Mouse (Mus musculus) neural tube, embryonic 12.5 days (tissue): ENCODE measurements around the gene Phc2. TPM values are rescaled to one million over a fixed set of nuclear protein-coding genes. Genes with fewer than 3 reads are reported as not detected.
A peak's percentile ranks its signal among the peaks of the same experiment; 100 is the strongest.

Source experiments
- ATAC-seq: fragments of 200-750 bp; cut with Nextera tagmentation; 2 replicates; pipeline ENCODE4 v1.8.0; 2017; ENCODE audit warnings: low read depth, mild to moderate bottlenecking, moderate TSS enrichment, moderate library complexity; ENCODE audit not compliant: low FRiP score
- H3K27ac ChIP-seq: fragments of 300-500 bp; sonication (generic); 2 replicates; pipeline ENCODE4 v1.5.1; 2016
- H3K27me3 ChIP-seq: fragments of 300-500 bp; sonication (generic); replicated peaks from 2 replicates; pipeline ENCODE4 v1.6.1; 2016; ENCODE audit warnings: mild to moderate bottlenecking
- H3K36me3 ChIP-seq: fragments of 300-500 bp; sonication (generic); 2 replicates; pipeline ENCODE4 v1.6.1; 2016; ENCODE audit warnings: mild to moderate bottlenecking
- H3K4me1 ChIP-seq: fragments of 300-500 bp; sonication (generic); 2 replicates; pipeline ENCODE4 v1.6.1; 2016
- H3K4me2 ChIP-seq: fragments of 300-500 bp; sonication (generic); replicated peaks from 2 replicates; pipeline ENCODE4 v1.6.1; 2016; ENCODE audit warnings: mild to moderate bottlenecking
- H3K4me3 ChIP-seq: fragments of 300-500 bp; sonication (generic); 2 replicates; pipeline ENCODE4 v1.5.1; 2016
- H3K9ac ChIP-seq: fragments of 300-500 bp; sonication (generic); 2 replicates; pipeline ENCODE4 v1.6.1; 2016; ENCODE audit warnings: mild to moderate bottlenecking
- H3K9me3 ChIP-seq: fragments of 300-500 bp; sonication (generic); 2 replicates; pipeline ENCODE4 v1.6.1; 2016; ENCODE audit warnings: mild to moderate bottlenecking
- WGBS: fragments of 180-500 bp; shearing (Covaris S2); methylation state at CpG from one replicate; pipeline ENCODE4 v1.1.7; 2016; 5-methylcytosine and 5-hydroxymethylcytosine counted together
- polyA plus RNA-seq: library from polyadenylated mRNA; unstranded; fragments of >200 nt; fragmentation: Nextera tagmentation; extraction: Ambion mirVana; gene quantifications from 2 replicates; pipeline ENCODE4 v1.2.1, GENCODE M21; 2016

Phc2 gene
- polyA plus RNA-seq, 1 experiment from 2014 or later, result 167 TPM

DNA sequence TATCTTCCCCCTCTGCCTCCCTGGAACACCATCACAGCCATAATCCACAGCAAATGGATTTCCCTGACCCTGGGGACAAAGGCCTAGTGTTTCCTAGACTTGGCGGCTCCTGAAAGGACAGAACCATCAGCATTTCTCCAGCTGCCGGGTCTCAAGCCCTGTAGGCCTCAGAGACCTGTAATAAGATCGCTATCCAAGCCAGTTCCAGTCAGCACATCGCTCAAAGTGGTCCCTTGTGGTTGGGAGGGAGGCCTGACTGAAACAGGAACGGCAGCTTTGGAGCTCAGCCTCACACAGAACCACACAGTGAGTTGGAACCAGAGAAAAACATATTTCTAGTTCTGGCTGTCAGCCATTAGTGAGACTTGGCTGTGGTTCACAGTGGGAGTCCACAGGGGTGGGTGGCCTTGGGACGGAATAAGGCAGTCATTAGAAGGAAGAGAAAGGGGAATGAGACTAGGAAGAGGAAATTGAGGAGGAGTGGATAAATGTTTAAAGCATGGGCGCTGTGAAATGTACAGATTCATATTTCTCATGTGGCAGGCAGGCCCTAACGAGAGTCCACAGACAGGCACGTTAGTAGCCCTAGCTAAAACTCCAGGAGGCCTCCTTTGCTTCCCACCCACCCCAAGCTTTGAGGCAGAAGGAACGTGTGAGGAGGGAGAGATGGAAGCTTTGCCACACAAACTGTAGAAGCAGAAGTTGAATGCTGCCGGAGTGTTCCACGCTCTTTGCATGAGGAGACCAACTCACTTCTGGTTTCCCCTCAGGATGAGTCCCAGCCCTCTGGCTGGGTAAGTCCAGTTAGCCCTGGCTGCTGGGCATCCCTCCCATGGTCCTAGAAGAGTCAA lies 43.7 kb downstream of the Phc2 start:
- H3K27me3 ChIP-seq, result no peaks in the 10 kb centered on the region
- no peak for ATAC-seq
- H3K9me3 ChIP-seq, result no peaks in the 10 kb centered on the region
- peaks cover 45% of the 10 kb centered on the region for H3K4me1 ChIP-seq
- peak overlapping the region; percentile 38 for H3K27ac ChIP-seq
- H3K4me3 ChIP-seq, result no peak overlapping the region
- no peak overlapping the region for H3K9ac ChIP-seq
- no peaks in the 10 kb centered on the region; the same call in 1 of the 2 replicates for H3K36me3 ChIP-seq
- WGBS, result 49% methylated on average over 12 of the region's 12 CpGs
- H3K4me2 ChIP-seq, result peak overlapping the region; percentile 1; the same call in 1 of the 2 replicates

GRCm38 (mm10) chr4:128699916-128700315 lies 45.4 kb downstream of the Phc2 start:
- Histone ChIP-seq H3K9ac (no peak overlapping the region), H3K27me3 (no peaks in the 10 kb centered on the region), H3K4me1 (peaks cover 32% of the 10 kb centered on the region), H3K36me3 (no peaks in the 10 kb centered on the region; the same call in 1 of the 2 replicates), H3K4me3 (no peak overlapping the region), H3K9me3 (no peaks in the 10 kb centered on the region), H3K4me2 (no peak overlapping the region), H3K27ac (no peak overlapping the region)
- WGBS, result 92% methylated on average over 4 of the region's 4 CpGs
- no peak for ATAC-seq

- H3K9me3 ChIP-seq, result no peaks in the 10 kb centered on the region
- no peak overlapping the region for H3K4me3 ChIP-seq
- 61% methylated on average over 2 of the region's 2 CpGs for WGBS
- no peaks in the 10 kb centered on the region for H3K27me3 ChIP-seq
- 0 out of 2 replicates have a peak overlapping the region, but pooled peaks have one; percentile 21 for H3K9ac ChIP-seq
- H3K27ac ChIP-seq, result no peak overlapping the region
- peaks cover 32% of the 10 kb centered on the region for H3K4me1 ChIP-seq
- ATAC-seq, result no peak
- no peak overlapping the region for H3K4me2 ChIP-seq
- no peaks in the 10 kb centered on the region; the same call in 1 of the 2 replicates for H3K36me3 ChIP-seq
These were observed 46.0 kb downstream of the Phc2 start for GRCm38 (mm10) chr4:128700543-128700942.

DNA sequence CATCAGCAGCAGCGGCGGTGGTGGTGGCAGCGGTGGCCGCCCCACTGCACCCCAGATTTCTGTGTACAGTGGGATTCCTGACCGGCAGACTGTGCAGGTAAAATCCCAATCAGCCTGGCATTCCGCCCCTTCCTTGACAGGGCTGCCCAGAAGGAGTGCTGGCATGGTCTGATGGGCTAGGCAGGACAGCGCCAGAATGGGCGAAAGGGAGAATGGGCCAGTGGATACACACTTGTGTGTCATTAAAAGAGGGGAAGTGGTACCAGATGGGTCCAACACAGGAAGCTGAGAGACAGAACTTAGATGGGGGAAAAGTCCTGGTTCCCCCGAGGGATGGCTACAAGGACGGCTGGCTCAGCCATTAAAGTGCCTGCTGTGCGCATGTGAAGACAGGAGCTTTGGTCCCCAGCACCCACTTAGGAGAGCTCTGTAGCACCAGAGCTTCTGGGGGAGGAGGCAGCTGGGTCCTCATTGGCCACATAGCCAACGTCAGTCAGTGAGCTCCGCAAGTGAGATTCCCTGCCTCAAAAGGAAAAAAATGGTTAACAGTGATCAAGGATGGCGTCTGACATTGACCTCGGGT lies 50.7 kb downstream of the Phc2 start:
- H3K4me2 ChIP-seq, result no peak overlapping the region
- ATAC-seq, result no peak
- H3K36me3 ChIP-seq, result peaks cover 17% of the 10 kb centered on the region
- no peaks in the 10 kb centered on the region for H3K9me3 ChIP-seq
- H3K4me1 ChIP-seq, result 0 out of 2 replicates have a peak, but pooled peaks cover 6% of the 10 kb centered on the region
- H3K9ac ChIP-seq, result no peak overlapping the region
- no peak overlapping the region for H3K4me3 ChIP-seq
- no peaks in the 10 kb centered on the region for H3K27me3 ChIP-seq
- H3K27ac ChIP-seq, result no peak overlapping the region
- WGBS, result 91% methylated on average over 15 of the region's 15 CpGs

DNA sequence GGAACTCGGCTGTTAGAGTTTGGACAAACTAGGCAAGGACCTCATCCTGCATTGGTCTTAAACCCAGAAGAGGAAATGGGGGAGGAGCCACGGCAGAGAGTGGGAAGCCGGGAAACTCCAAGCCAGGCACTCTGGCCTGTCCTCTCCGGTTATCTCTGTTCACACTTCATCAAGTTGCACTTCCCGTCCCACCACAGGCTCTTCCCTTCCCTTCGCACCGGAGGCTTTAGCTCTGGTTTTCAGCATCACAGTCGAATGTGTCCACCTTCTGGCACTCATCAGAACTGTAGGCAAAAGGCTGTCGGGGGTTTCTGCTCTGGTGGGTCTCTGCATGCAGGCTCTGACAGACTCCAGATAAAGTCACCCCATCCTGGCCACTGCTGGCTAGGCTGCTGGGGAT lies 52.1 kb downstream of the Phc2 start:
- no peaks in the 10 kb centered on the region for H3K9me3 ChIP-seq
- H3K36me3 ChIP-seq, result peaks cover 17% of the 10 kb centered on the region
- H3K27ac ChIP-seq, result no peak overlapping the region
- WGBS, result 38% methylated on average over 9 of the region's 9 CpGs
- no peak overlapping the region for H3K4me2 ChIP-seq
- H3K4me3 ChIP-seq, result no peak overlapping the region
- peaks cover 9% of the 10 kb centered on the region for H3K4me1 ChIP-seq
- H3K9ac ChIP-seq, result no peak overlapping the region
- H3K27me3 ChIP-seq, result no peaks in the 10 kb centered on the region
- ATAC-seq, result no peak

- Histone ChIP-seq H3K9ac (no peak overlapping the region), H3K27ac (no peak overlapping the region), H3K4me1 (peaks cover 16% of the 10 kb centered on the region), H3K4me3 (no peak overlapping the region), H3K36me3 (peaks cover 17% of the 10 kb centered on the region), H3K27me3 (no peaks in the 10 kb centered on the region), H3K4me2 (no peak overlapping the region), H3K9me3 (no peaks in the 10 kb centered on the region)
- WGBS, result 56% methylated on average over 4 of the region's 4 CpGs
- ATAC-seq, result no peak
These were observed 52.9 kb downstream of the Phc2 start for GRCm38 (mm10) chr4:128707384-128707783.

DNA sequence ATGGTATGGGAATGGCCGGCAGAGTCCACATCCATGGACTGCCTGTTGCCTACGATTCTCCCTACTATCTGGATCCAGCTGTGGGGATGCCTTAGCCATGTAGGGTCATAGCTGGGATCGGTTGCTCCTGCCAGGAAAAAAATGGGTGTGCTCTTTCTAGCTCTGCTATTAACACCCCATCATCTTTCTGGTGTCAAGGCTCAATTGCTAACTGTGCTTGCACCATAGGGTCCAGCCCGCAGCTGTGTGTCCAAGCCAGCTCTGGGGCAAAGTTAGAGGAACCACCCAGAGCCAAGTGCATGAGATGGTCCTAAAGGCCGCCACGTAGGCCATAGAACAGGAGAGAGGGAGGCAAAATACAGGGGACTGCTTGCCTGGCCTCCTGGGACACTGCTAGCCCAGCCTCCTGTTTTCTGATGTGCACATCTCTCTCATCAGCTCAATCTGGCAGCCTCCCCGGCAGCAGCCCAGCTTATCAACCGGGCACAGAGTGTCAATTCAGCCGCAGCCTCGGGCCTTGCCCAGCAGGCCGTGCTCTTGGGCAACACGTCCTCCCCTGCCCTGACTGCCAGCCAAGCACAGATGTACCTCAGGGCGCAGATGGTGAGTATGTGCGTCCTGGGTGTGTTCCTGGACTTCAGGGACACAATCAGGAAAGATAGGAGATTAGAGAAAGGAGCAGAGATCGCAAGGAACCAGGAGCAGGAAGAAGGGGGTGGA lies 54.7 kb downstream of the Phc2 start:
- H3K9ac ChIP-seq, result no peak overlapping the region
- no peak for ATAC-seq
- H3K27ac ChIP-seq, result no peak overlapping the region
- H3K9me3 ChIP-seq, result no peaks in the 10 kb centered on the region
- peaks cover 24% of the 10 kb centered on the region for H3K4me1 ChIP-seq
- 0 out of 2 replicates have a peak, but pooled peaks cover 2% of the 10 kb centered on the region for H3K27me3 ChIP-seq
- H3K4me3 ChIP-seq, result no peak overlapping the region
- 81% methylated on average over 15 of the region's 15 CpGs for WGBS
- no peak overlapping the region for H3K4me2 ChIP-seq
- peaks cover 17% of the 10 kb centered on the region for H3K36me3 ChIP-seq

GRCm38 (mm10) chr4:128709781-128710166 lies 55.3 kb downstream of the Phc2 start:
- Histone ChIP-seq H3K27me3 (0 out of 2 replicates have a peak, but pooled peaks cover 2% of the 10 kb centered on the region), H3K27ac (no peak overlapping the region)

DNA sequence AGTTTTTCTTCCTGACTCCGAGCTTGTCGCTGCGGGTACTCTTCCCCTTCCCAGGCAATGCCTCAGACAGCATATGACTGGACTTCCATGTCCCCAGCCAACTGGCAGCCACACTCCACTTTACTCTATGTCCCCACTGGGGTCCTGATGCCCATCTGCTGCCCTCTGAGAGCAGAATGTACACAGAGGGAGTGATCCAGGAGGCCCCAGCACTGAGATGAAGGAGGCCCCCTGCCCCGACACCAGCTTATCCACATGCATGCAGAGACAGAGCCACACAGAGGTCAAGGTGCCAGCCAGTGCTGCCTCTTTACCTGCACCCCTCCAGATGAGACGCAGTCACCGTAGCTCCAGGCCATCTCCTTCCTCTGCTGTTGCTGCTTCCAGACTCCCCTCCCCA lies 55.8 kb downstream of the Phc2 start:
- H3K27ac ChIP-seq, result no peak overlapping the region
- no peak for ATAC-seq
- H3K36me3 ChIP-seq, result peaks cover 17% of the 10 kb centered on the region
- H3K27me3 ChIP-seq, result 0 out of 2 replicates have a peak, but pooled peaks cover 2% of the 10 kb centered on the region
- WGBS, result 81% methylated on average over 6 of the region's 6 CpGs
- no peaks in the 10 kb centered on the region for H3K9me3 ChIP-seq
- no peak overlapping the region for H3K9ac ChIP-seq
- H3K4me2 ChIP-seq, result no peak overlapping the region
- peaks cover 35% of the 10 kb centered on the region for H3K4me1 ChIP-seq
- no peak overlapping the region for H3K4me3 ChIP-seq

More at GRCm38 (mm10) chr4:128709781-128710166, 55.3 kb downstream of the Phc2 start:
- Histone ChIP-seq H3K4me1 (peaks cover 29% of the 10 kb centered on the region), H3K4me2 (no peak overlapping the region), H3K9me3 (no peaks in the 10 kb centered on the region), H3K9ac (no peak overlapping the region), H3K4me3 (no peak overlapping the region), H3K36me3 (peaks cover 17% of the 10 kb centered on the region)
- WGBS, result 92% methylated on average over 12 of the region's 12 CpGs
- no peak for ATAC-seq

DNA sequence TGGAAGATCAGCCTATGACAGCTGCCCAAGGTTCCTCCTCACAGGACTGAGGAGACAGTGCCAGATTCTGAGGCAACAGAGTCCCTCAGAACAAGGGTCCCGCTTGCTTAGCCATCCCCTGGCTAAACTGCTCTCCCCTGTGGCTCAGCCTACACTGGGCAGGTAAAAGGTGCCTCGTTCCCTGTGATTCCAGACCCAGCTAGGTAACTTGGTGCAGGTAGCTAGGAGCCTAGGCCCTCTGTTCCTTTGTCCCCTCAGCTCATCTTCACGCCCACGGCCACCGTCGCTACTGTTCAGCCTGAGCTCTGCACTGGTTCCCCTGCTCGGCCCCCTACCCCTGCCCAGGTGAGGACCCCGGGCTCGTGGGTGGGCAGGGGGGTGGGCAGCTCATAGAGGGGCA lies 56.3 kb downstream of the Phc2 start:
- ATAC-seq, result no peak
- WGBS, result 79% methylated on average over 9 of the region's 9 CpGs

DNA sequence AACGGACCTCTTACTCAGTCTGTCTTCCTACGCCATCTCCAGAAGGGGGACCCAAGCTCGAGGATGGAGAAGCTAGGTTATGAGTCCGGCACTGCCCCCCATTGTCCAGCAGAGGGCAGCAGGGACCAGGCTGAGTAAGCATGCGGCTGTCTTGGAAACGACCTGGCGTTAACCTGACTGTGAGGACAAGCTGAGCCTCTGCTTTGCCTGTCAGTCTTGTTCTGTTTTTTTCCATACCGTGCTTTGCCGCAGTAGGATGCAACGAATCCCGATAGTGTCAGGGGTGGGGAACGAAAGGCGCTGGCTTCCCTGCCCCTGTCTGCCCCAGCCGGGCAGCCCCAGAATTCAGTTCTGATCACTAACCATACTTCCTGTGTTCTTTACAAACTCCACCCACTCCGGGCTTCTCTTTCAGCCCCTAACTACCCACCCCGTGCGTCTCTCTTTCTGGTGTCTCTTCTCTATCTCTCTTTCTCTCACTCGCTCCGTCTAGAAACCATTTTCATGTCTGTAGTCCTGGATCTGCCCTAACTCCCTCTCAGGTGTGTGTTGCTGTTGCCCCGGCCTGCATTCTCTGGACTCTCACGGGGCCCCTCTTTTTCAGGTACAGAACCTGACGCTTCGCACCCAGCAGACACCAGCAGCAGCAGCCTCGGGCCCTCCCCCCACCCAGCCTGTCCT lies 57.1 kb downstream of the Phc2 start:
- no peak overlapping the region for H3K4me3 ChIP-seq
- H3K4me2 ChIP-seq, result peak overlapping the region; percentile 55
- 0 out of 2 replicates have a peak, but pooled peaks cover 2% of the 10 kb centered on the region for H3K27me3 ChIP-seq
- H3K9me3 ChIP-seq, result no peaks in the 10 kb centered on the region
- peaks cover 17% of the 10 kb centered on the region for H3K36me3 ChIP-seq
- ATAC-seq, result peak; percentile 26
- no peak overlapping the region for H3K27ac ChIP-seq
- peaks cover 48% of the 10 kb centered on the region for H3K4me1 ChIP-seq
- peak overlapping the region; percentile 35; the same call in 1 of the 2 replicates for H3K9ac ChIP-seq
- 9% methylated on average over 24 of the region's 24 CpGs for WGBS

More for the DNA sequence above, 56.3 kb downstream of the Phc2 start:
- Histone ChIP-seq H3K9ac (no peak overlapping the region), H3K9me3 (no peaks in the 10 kb centered on the region), H3K4me1 (peaks cover 40% of the 10 kb centered on the region), H3K4me2 (0 out of 2 replicates have a peak overlapping the region, but pooled peaks have one; percentile 55), H3K27me3 (0 out of 2 replicates have a peak, but pooled peaks cover 2% of the 10 kb centered on the region), H3K36me3 (peaks cover 17% of the 10 kb centered on the region), H3K4me3 (no peak overlapping the region), H3K27ac (no peak overlapping the region)
